Mouse (Mus musculus) heart, embryonic 15.5 days (tissue): Measurements from ENCODE around the gene Zfp541. TPM values are rescaled to one million over a fixed set of nuclear protein-coding genes. Genes with fewer than 3 reads are reported as not detected.
A peak's percentile ranks its signal among the peaks of the same experiment; 100 is the strongest.

Experiments used
- ATAC-seq: fragments of 200-750 bp; cut with Nextera tagmentation; replicated peaks from 2 replicates; pipeline ENCODE4 v1.8.0; 2017; ENCODE audit warnings: low read depth, moderate TSS enrichment; ENCODE audit not compliant: insufficient number of reproducible peaks, insufficient read depth, low FRiP score
- H3K27ac ChIP-seq: fragments of 300-500 bp; sonication (generic); 2 replicates; pipeline ENCODE4 v1.5.1; 2015; ENCODE audit warnings: mild to moderate bottlenecking, inconsistent platforms
- H3K27me3 ChIP-seq: fragments of 300-500 bp; sonication (generic); 2 replicates; pipeline ENCODE4 v1.6.1; 2015; ENCODE audit warnings: inconsistent platforms
- H3K36me3 ChIP-seq: fragments of 300-500 bp; sonication (generic); 2 replicates; pipeline ENCODE4 v1.6.1; 2015; ENCODE audit warnings: mild to moderate bottlenecking, inconsistent platforms
- H3K4me1 ChIP-seq: fragments of 300-500 bp; sonication (generic); replicated peaks from 2 replicates; pipeline ENCODE4 v1.6.1; 2015; ENCODE audit warnings: inconsistent platforms
- H3K4me2 ChIP-seq: fragments of 300-500 bp; sonication (generic); 2 replicates; pipeline ENCODE4 v1.6.1; 2015; ENCODE audit warnings: inconsistent platforms, mild to moderate bottlenecking, moderate library complexity
- H3K4me3 ChIP-seq: fragments of 300-500 bp; sonication (generic); 2 replicates; pipeline ENCODE4 v1.5.1; 2015; ENCODE audit warnings: mild to moderate bottlenecking, inconsistent platforms
- H3K9ac ChIP-seq: fragments of 300-500 bp; sonication (generic); 2 replicates; pipeline ENCODE4 v1.6.1; 2015; ENCODE audit warnings: mild to moderate bottlenecking, inconsistent platforms
- H3K9me3 ChIP-seq: fragments of 300-500 bp; sonication (generic); replicated peaks from 2 replicates; pipeline ENCODE4 v1.6.1; 2016; ENCODE audit warnings: inconsistent platforms
- WGBS: fragments of 180-500 bp; shearing (Covaris S2); methylation state at CpG from one replicate; pipeline ENCODE4 v1.1.7; 2015; ENCODE audit warnings: mixed read lengths; 5-methylcytosine and 5-hydroxymethylcytosine counted together
- polyA plus RNA-seq: library from polyadenylated mRNA; unstranded; fragments of >200 nt; fragmentation: Nextera tagmentation; extraction: Ambion mirVana; gene quantifications from 2 replicates; pipeline ENCODE4 v1.2.1, GENCODE M21; 2015

Gene Zfp541
- polyA plus RNA-seq, 1 experiment from 2014 or later: not detected

DNA sequence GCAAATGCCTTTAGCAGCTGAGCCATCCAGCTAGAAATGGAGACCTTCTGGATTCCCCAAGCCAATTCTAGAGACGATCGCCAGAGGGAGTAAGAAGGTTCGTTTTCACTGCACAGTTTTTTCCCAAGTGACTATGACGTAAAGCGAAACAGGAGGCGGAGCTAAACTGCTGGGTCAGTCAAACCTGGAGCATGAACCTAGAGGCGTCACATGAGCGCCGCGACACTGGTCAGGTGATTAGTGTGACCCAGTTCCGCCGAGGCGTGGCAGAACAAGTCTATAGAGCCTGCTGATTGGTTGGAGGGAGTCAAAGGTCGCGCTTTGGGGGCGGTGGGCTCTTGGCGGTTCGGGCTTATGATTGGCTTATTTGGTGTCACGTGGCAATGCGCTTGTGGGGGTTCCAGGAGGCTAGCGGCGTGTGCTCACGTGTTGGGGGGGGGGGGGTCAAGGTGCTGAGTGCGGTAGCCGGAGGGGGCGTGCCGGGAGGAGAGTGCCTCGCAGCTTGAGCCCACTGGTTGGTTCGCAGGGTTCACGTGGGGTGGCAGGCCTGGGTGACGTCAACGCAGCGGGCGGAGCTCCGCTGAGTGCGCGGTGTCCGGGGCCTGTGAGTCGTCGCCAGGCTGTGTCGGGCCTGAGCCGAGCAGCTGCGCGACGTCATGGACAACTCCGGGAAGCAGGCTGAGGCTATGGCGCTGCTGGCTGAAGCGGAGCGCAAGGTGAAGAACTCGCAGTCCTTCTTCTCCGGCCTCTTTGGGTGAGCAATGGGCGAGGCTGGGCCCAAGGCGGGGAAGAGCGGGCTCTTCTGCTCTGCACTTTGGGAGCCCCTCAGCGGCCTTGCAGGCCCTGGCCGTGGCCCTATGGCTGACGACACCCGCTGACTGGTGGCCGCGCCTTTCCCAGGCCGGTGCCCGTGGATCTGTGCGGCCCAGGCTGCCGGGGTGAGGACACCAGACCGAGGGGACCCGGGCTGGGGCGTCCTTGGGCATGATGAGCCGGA, 36.7 kb downstream of the Zfp541 start, which contains the start of gene Napa:
TSS of gene Napa (plus strand) at position 438 of the 997 bp plus-strand sequence.
- peak within 1 kb of the TSS; percentile 83 for H3K27ac ChIP-seq
- peaks cover 24% of the 10 kb centered on the region for H3K4me1 ChIP-seq
- H3K9me3 ChIP-seq: no peaks in the 10 kb centered on the region
- H3K36me3 ChIP-seq: peaks cover 6% of the 10 kb centered on the region; the same call in 1 of the 2 replicates
- under 1% methylated on average over 68 of the region's 68 CpGs for WGBS
- H3K9ac ChIP-seq: peak within 1 kb of the TSS; percentile 93
- H3K27me3 ChIP-seq: 0 out of 2 replicates have a peak, but pooled peaks cover 4% of the 10 kb centered on the region
- H3K4me3 ChIP-seq: peak within 1 kb of the TSS; percentile 69
- H3K4me2 ChIP-seq: peak within 1 kb of the TSS; percentile 84
- ATAC-seq: peak; percentile 97

- H3K9me3 ChIP-seq: no peaks in the 10 kb centered on the region
- H3K9ac ChIP-seq: peak overlapping the region; percentile 93; the same call in 1 of the 2 replicates
- no peak for ATAC-seq
- 66% methylated on average over 4 of the region's 4 CpGs for whole genome bisulfite sequencing
- peak overlapping the region; percentile 69 for H3K4me3 ChIP-seq
- peaks cover 30% of the 10 kb centered on the region for H3K4me1 ChIP-seq
- peaks cover 6% of the 10 kb centered on the region; the same call in 1 of the 2 replicates for H3K36me3 ChIP-seq
- H3K27ac ChIP-seq: no peak overlapping the region
- H3K27me3 ChIP-seq: no peaks in the 10 kb centered on the region
- H3K4me2 ChIP-seq: peak overlapping the region; percentile 84
These were observed 38.3 kb downstream of the Zfp541 start for GRCm38 (mm10) chr7:16099901-16100300.

GRCm38 (mm10) chr7:16101081-16101480, 39.5 kb downstream of the Zfp541 start:
- Histone ChIP-seq H3K4me3 (no peak overlapping the region), H3K4me2 (no peak overlapping the region), H3K36me3 (peaks cover 6% of the 10 kb centered on the region; the same call in 1 of the 2 replicates), H3K27ac (no peak overlapping the region), H3K4me1 (peaks cover 30% of the 10 kb centered on the region), H3K9ac (0 out of 2 replicates have a peak overlapping the region, but pooled peaks have one; percentile 2), H3K27me3 (no peaks in the 10 kb centered on the region), H3K9me3 (no peaks in the 10 kb centered on the region)
- ATAC-seq: no peak
- WGBS: 64% methylated on average over 7 of the region's 7 CpGs

DNA sequence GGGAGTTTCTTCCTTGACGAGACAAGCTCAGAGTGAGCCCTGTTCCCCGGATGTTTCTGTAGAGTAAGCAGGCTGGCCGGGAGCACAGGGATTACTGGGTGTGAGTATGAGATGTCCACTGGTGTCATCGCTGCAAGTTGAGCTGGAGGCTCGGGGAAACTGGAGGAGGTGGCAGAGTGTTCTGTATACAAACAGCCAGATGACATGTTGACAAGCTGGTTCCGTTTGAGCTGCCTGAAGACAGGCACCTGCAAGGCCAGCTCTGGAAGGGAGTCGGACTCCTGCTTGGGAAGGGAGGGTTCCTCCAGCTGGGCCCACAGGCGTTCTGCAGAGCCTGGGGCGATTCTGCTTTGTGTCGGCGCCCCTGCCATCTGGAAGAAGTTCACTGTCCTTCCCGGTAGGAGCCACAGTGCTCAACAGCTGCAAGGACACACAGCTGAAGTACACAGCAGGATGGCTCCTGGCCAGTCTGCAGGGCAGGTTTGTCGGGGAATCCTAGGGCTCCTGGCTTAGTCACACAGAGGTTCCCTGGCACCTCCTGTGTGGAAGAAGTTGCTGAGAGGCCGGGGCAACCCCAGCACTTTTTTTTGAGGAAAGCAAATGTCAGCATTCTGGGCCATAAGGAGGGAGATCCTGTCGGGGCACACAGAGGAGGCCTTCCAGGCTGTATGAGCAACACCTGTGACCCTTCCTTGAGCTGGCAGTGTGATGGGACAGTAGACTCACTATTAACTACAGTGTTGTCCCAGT, 40.3 kb downstream of the Zfp541 start:
- no peaks in the 10 kb centered on the region for H3K9me3 ChIP-seq
- H3K36me3 ChIP-seq: peaks cover 6% of the 10 kb centered on the region; the same call in 1 of the 2 replicates
- ATAC-seq: no peak
- no peaks in the 10 kb centered on the region for H3K27me3 ChIP-seq
- H3K9ac ChIP-seq: no peak overlapping the region
- WGBS: 73% methylated on average over 15 of the region's 15 CpGs
- no peak overlapping the region for H3K4me2 ChIP-seq
- H3K4me3 ChIP-seq: no peak overlapping the region
- peaks cover 30% of the 10 kb centered on the region for H3K4me1 ChIP-seq
- no peak overlapping the region for H3K27ac ChIP-seq

DNA sequence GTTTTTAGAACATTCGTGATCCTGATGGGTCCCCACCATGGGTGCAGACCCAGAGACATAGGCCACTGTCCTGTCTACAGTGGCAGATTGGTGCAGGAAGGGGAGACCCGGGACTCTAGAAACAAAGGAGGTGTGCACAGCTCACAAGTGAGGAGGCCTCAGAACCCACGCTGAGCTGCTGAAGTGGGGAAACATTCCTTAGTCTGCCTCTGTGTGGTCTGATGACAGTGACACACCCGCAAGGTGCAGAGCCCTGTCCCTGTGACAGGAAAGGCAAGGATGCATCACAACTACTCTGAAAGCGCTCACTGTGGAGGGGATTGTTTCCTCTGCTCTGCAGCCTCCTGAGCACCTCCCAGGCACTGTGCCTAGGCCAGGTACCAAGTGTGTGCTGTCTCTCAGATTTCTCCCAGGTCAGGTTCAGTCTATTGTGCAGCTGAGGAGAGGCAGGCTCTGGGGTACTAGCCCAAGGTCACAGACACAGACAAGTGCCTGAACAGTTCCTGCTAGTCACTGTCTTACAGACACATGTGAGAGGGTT, 41.1 kb downstream of the Zfp541 start:
- no peak overlapping the region for H3K4me3 ChIP-seq
- ATAC-seq: no peak
- peaks cover 28% of the 10 kb centered on the region for H3K4me1 ChIP-seq
- no peak overlapping the region for H3K27ac ChIP-seq
- peaks cover 13% of the 10 kb centered on the region; the same call in 1 of the 2 replicates for H3K36me3 ChIP-seq
- no peaks in the 10 kb centered on the region for H3K27me3 ChIP-seq
- no peak overlapping the region for H3K4me2 ChIP-seq
- 72% methylated on average over 5 of the region's 5 CpGs for WGBS
- no peaks in the 10 kb centered on the region for H3K9me3 ChIP-seq
- H3K9ac ChIP-seq: no peak overlapping the region

- Histone ChIP-seq H3K36me3 (peaks cover 21% of the 10 kb centered on the region), H3K9ac (no peak overlapping the region), H3K4me2 (no peak overlapping the region), H3K9me3 (no peaks in the 10 kb centered on the region), H3K27me3 (no peaks in the 10 kb centered on the region), H3K4me3 (no peak overlapping the region), H3K27ac (no peak overlapping the region), H3K4me1 (peaks cover 27% of the 10 kb centered on the region)
- ATAC-seq: no peak
- 78% methylated on average over 6 of the region's 6 CpGs for whole genome bisulfite sequencing
These were observed 42.1 kb downstream of the Zfp541 start for GRCm38 (mm10) chr7:16103760-16104159.

GRCm38 (mm10) chr7:16104611-16105388, 43.2 kb downstream of the Zfp541 start:
- Histone ChIP-seq H3K27me3 (no peaks in the 10 kb centered on the region), H3K9me3 (no peaks in the 10 kb centered on the region), H3K4me2 (no peak overlapping the region), H3K9ac (no peak overlapping the region), H3K4me3 (no peak overlapping the region), H3K27ac (no peak overlapping the region), H3K36me3 (peaks cover 31% of the 10 kb centered on the region), H3K4me1 (peaks cover 19% of the 10 kb centered on the region)
- 91% methylated on average over 7 of the region's 7 CpGs for WGBS
- no peak for ATAC-seq

DNA sequence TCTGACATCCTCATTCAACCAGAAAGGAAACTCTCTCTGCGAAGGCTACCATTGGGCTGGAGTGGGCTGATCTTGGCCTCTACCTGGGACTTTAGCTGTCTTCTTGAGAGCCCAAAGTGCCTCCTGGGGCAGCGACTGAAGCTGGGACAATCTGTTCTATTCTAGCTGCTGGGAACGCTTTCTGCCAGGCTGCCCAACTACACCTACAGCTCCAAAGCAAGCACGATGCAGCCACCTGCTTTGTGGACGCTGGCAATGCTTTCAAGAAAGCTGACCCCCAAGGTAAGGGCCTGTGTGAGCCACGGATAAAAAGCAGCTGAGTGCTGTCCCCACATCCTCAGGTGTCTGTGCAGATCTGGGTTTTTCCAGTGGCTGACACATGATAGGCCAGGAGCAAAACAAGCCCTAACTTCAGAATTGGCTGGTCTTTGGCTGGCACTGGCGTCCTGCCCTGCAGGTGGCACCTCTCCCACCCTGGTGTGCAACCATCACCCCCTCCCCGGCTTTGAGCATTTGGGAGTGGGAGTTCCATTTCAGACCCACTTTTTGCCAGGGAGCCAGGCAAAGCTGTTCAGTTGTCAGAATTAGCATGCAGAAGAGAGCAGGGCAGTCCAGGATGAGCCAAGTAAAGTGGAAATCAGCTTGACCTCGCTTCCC, 47.4 kb downstream of the Zfp541 start:
- Histone ChIP-seq H3K4me3 (no peak overlapping the region), H3K9me3 (no peaks in the 10 kb centered on the region), H3K27ac (no peak overlapping the region), H3K9ac (no peak overlapping the region), H3K4me2 (no peak overlapping the region), H3K36me3 (peaks cover 63% of the 10 kb centered on the region), H3K4me1 (peaks cover under 1% of the 10 kb centered on the region; the same call in 1 of the 2 replicates), H3K27me3 (no peaks in the 10 kb centered on the region)
- 90% methylated on average over 9 of the region's 9 CpGs for WGBS
- no peak for ATAC-seq

DNA sequence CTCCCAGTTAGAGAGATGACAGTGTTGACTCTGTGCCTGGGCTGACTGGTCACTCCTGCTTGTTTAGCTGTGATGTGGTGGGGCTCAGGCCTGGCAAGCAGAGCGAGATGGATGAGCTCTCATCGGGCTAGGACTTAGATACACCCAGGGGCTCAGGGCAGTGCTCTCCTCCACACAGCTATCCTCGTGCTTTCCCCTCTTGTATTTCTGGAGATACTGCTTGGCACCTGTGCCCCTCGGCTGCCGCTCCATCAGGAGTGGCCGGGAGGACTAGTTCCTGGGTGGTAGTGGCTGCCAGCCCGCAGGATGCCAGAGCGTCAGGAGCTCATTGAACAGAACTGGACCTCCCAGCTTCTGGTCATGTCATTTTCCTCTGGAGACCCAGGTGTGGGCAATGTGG, 48.5 kb downstream of the Zfp541 start:
- H3K4me3 ChIP-seq: no peak overlapping the region
- no peak overlapping the region for H3K4me2 ChIP-seq
- no peaks in the 10 kb centered on the region for H3K4me1 ChIP-seq
- H3K27ac ChIP-seq: no peak overlapping the region
- no peaks in the 10 kb centered on the region for H3K27me3 ChIP-seq
- no peak overlapping the region for H3K9ac ChIP-seq
- no peaks in the 10 kb centered on the region for H3K9me3 ChIP-seq
- 90% methylated on average over 8 of the region's 8 CpGs for WGBS
- peaks cover 74% of the 10 kb centered on the region for H3K36me3 ChIP-seq
- ATAC-seq: no peak
